Mouse (Mus musculus): ENCODE results near the gene Olfr905. TPM values are rescaled to one million over a fixed set of nuclear protein-coding genes. Genes with fewer than 3 reads are reported as not detected.

Gene Olfr905
- total and polyA plus RNA-seq, 3 experiments, result 0.01 TPM; not detected in 2

- Histone ChIP-seq H3K79me2 (ENCODE audit: control insufficient read depth, insufficient read depth, low read length, poor library complexity) (no peaks in the 10 kb centered on the region), H3K27ac (ENCODE audit: control insufficient read depth, low read depth, low read length) (no peak within 1 kb of the TSS), H3K9me3 (replicated peaks; ENCODE audit: insufficient read depth, low read length) (no peaks in the 10 kb centered on the region), H3K27me3 (ENCODE audit: control insufficient read depth in 1 of 2, insufficient read depth in 2 of 2, low read length in 2 of 2) (no peaks in the 10 kb centered on the region), H3K4me3 (ENCODE audit: control insufficient read depth in 1 of 2, insufficient read depth in 1 of 2, low read depth in 2 of 2, low read length in 2 of 2) (no peak within 1 kb of the TSS), H3K36me3 (ENCODE audit: control insufficient read depth in 1 of 2, insufficient read depth in 2 of 2, low read length in 2 of 2) (no peaks in the 10 kb centered on the region), H3K9ac (ENCODE audit: control insufficient read depth, low read depth, low read length, poor library complexity, severe bottlenecking) (no peak within 1 kb of the TSS), H3K4me1 (ENCODE audit: control insufficient read depth in 1 of 2, insufficient read depth in 2 of 2, low read length in 2 of 2) (no peaks in the 10 kb centered on the region)
- DNase-seq (ENCODE audit: low read depth, low spot score), result no peak
- no peak for TF ChIP-seq CHD2 (IDR thresholded peaks at IDR 0.05; ENCODE audit: low read length)
- no peak for TF ChIP-seq TCF12 (IDR thresholded peaks at IDR 0.05; ENCODE audit: low read depth, low read length)
- no peak for TF ChIP-seq MYB (IDR thresholded peaks at IDR 0.05; ENCODE audit: low read depth, low read length)
- no peak for TF ChIP-seq SMC3 (IDR thresholded peaks at IDR 0.05; ENCODE audit: low read depth, low read length)
- no peak for TF ChIP-seq RAD21 (IDR thresholded peaks at IDR 0.05; ENCODE audit: low read depth, low read length)
These were observed 41.8 kb upstream of the Olfr905 start, which contains the start of gene Olfr901 for GRCm38 (mm10) chr9:38429155-38429554. Olfr901 (plus strand) TSS chr9:38429455.

- Histone ChIP-seq H3K27me3 (ENCODE audit: control insufficient read depth in 1 of 2, insufficient read depth in 2 of 2, low read length in 2 of 2) (no peaks in the 10 kb centered on the region), H3K4me1 (ENCODE audit: control insufficient read depth in 1 of 2, insufficient read depth in 2 of 2, low read length in 2 of 2) (no peaks in the 10 kb centered on the region), H3K79me2 (ENCODE audit: control insufficient read depth, insufficient read depth, low read length, poor library complexity) (no peaks in the 10 kb centered on the region), H3K4me3 (ENCODE audit: control insufficient read depth in 1 of 2, insufficient read depth in 1 of 2, low read depth in 2 of 2, low read length in 2 of 2) (no peak within 1 kb of the TSS), H3K9ac (ENCODE audit: control insufficient read depth, low read depth, low read length, poor library complexity, severe bottlenecking) (no peak within 1 kb of the TSS), H3K9me3 (replicated peaks; ENCODE audit: insufficient read depth, low read length) (no peaks in the 10 kb centered on the region), H3K27ac (ENCODE audit: control insufficient read depth, low read depth, low read length) (no peak within 1 kb of the TSS), H3K36me3 (ENCODE audit: control insufficient read depth in 1 of 2, insufficient read depth in 2 of 2, low read length in 2 of 2) (no peaks in the 10 kb centered on the region)
- DNase-seq (ENCODE audit: low read depth, low spot score), result no peak
- no peak for TF ChIP-seq MYC (IDR thresholded peaks at IDR 0.05; ENCODE audit: low read depth, low read length)
- TF ChIP-seq TBP (IDR thresholded peaks at IDR 0.05; ENCODE audit: low read depth, low read length), result no peak
- TF ChIP-seq GATA1 (IDR thresholded peaks at IDR 0.05; ENCODE audit: low read depth, low read length), result no peak
- no peak for TF ChIP-seq ETS1 (IDR thresholded peaks at IDR 0.05; ENCODE audit: low read depth, low read length)
- no peak for TF ChIP-seq MAX (IDR thresholded peaks at IDR 0.05; ENCODE audit: low read length)
- TF ChIP-seq ZKSCAN1 (IDR thresholded peaks at IDR 0.05; ENCODE audit: low read depth, low read length), result no peak
- TF ChIP-seq POLR2AphosphoS5 (IDR thresholded peaks at IDR 0.05; ENCODE audit: borderline replicate concordance, low read depth, low read length), result no peak
- TF ChIP-seq USF1 (IDR thresholded peaks at IDR 0.05; ENCODE audit: low read depth, low read length), result no peak
- TF ChIP-seq EP300 (IDR thresholded peaks at IDR 0.05; ENCODE audit: low read depth in 1 of 2, low read length in 2 of 2), result no peak
- no peak for TF ChIP-seq CTCF (IDR thresholded peaks at IDR 0.05 in 2 of 3, conservative IDR thresholded peaks at IDR 0.05 in 1 of 3; ENCODE audit: control insufficient read depth in 1 of 3, insufficient read depth in 1 of 3, low read depth in 2 of 3, low read length in 3 of 3, poor library complexity in 1 of 3, severe bottlenecking in 1 of 3)
- no peak for TF ChIP-seq ZC3H11A (IDR thresholded peaks at IDR 0.05; ENCODE audit: low read depth, low read length)
- no peak for TF ChIP-seq MYB (IDR thresholded peaks at IDR 0.05; ENCODE audit: low read depth, low read length)
- no peak for TF ChIP-seq MAZ (IDR thresholded peaks at IDR 0.05; ENCODE audit: low read depth, low read length)
These were observed 23.6 kb upstream of the Olfr905 start, which contains the start of gene Olfr902 for GRCm38 (mm10) chr9:38447352-38447751. Olfr902 (plus strand) TSS chr9:38447652.

All from MEL (cell line).